Mouse (Mus musculus) spleen, adult 18-20 months (tissue): ENCODE results near the gene Gm9970.
A peak's percentile ranks its signal among the peaks of the same experiment; 100 is the strongest.

Source experiments
- DNase-seq, 2 experiments: peaks; one replicate each; pipeline ENCODE4 v3.0.0; 2022; ENCODE audit warnings: mixed read lengths in 2 of 2

Gene Gm9970

GRCm38 (mm10) chr5:31194486-31195485 is 46.2 kb downstream of the Gm9970 start:
- DNase-seq: no peak

- no peak for DNase-seq
Observed at GRCm38 (mm10) chr5:31193631-31194281, 47.3 kb downstream of the Gm9970 start.

GRCm38 (mm10) chr5:31192939-31193630 is 47.9 kb downstream of the Gm9970 start, which contains the start of the genes Snx17 and Eif2b4:
Gene Snx17 (plus strand): TSS chr5:31193227.
Gene Eif2b4 (minus strand): TSS chr5:31193430.
- peak; percentile 99 for DNase-seq

- no peak for DNase-seq
Observed at GRCm38 (mm10) chr5:31192045-31192938, 48.7 kb downstream of the Gm9970 start.
